Mouse (Mus musculus) CD4-positive naive resting alpha-beta T cell, adult 76 days (primary cell): ENCODE results near the gene Ptprk. TPM values are rescaled to one million over a fixed set of nuclear protein-coding genes. Genes with fewer than 3 reads are reported as not detected.

Experiments
- total RNA-seq: library from RNA; stranded (reverse); gene quantifications from one replicate; pipeline ENCODE4 v1.2.4, GENCODE M21; 2023

Gene Ptprk
- total RNA-seq, result 0.32 TPM

GRCm38 (mm10) chr10:28074653-28075451, at the start of gene Ptprk:
Ptprk (plus strand) TSS chr10:28074820.

